Mouse (Mus musculus) granulocyte monocyte progenitor cell, adult 5-6 weeks (primary cell): ENCODE measurements around the gene Slitrk3. TPM values are rescaled to one million over a fixed set of nuclear protein-coding genes. Genes with fewer than 3 reads are reported as not detected.
"Not testable (repeated sequence)": the region's sequence is repeated elsewhere in the genome, so short reads cannot be mapped to it uniquely, and the experiment has no call there.

Experiments
- ATAC-seq: replicated peaks from 2 replicates; pipeline ENCODE4 v1.8.0; 2016; ENCODE audit warnings: mild to moderate bottlenecking, moderate TSS enrichment, inconsistent platforms; ENCODE audit not compliant: poor library complexity, severe bottlenecking
- total RNA-seq, 2 experiments: library from RNA; stranded (forward) in 1 of 2; stranded (reverse) in 1 of 2; fragments of 200-712, 200-1000 nt in 1 of 2; fragments of >200 nt in 1 of 2; fragmentation: Nextera tagmentation in 1 of 2; gene quantifications; 2 replicates each; pipeline ENCODE4 v1.2.3; 2014 to 2017

Gene Slitrk3
- total RNA-seq (2014; fragmentation: Nextera tagmentation): not detected in 2 replicates
- total RNA-seq (2017): not detected in 2 replicates

GRCm38 (mm10) chr3:73057197-73057811 is at the start of gene Slitrk3:
Gene Slitrk3 (minus strand): TSS chr3:73057803.
- no peak for ATAC-seq

DNA sequence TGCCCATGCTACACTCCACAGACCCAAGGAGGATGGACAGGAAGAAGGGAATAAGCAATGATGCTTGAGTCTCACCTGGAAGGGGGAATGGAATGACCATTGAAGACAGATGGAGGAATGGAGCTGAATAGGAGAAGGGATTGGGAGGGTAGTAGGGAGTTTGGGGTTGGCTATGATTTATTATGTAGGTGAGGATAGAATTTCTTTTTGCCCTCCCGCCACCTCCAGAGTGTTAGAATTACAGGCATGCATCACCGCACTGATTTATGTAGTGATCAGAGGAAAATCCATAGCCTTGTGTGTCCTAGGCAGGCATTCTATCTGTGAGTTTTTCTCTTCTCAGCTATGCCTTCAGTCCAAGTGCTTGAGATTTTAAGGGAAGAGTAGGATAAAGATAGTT is 36.8 kb upstream of the Slitrk3 start:
- not testable (repeated sequence) for ATAC-seq

- no peak for ATAC-seq
Measured at GRCm38 (mm10) chr3:73084620-73085019, 27.0 kb upstream of the Slitrk3 start.

DNA sequence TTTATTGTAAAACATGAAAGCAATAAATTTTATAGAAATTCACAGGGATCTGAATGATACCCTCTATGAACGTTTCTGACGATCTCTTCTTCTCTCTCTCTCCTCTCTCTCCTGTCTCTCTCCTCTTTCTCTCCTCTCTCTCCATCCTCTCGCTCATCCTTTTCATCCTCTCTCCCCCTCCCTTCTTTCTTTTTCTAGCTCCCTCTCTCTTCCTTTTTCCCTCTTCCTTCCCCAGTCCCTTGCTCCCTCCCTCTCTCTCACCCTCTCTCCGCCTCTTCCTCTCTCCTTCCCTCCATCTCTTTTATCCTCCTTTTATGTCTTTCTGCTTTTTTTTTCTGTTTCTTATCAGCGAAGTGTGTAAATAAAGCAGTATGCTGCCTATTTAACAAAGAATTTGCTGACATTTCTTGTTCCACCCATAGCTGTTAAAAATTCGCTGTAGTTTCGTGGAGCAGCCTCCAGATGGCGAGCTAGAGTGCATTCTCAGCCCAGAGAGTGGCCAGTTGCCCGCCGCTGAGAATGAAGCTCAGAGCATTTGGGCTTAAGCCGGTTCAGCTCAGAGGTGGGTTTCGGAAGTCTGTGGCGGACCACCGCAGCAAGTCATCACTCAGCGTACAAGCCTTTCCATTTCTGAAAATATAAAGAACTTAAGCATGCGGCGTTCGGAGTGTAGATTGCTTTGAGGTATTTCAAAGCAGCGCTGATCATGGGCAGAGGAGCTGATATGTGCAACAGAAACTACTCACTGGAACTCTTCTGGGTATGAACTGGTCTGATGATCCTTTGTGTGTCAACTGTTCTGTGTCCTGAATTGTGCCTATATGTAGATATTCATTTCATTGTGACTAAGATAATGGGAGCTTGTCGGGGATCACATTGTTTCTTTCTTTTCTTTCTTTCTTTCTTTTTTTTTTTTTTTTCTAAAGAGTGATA is 8.5 kb upstream of the Slitrk3 start:
- ATAC-seq: peak; percentile 83

- no peak for ATAC-seq
Measured at GRCm38 (mm10) chr3:73058190-73058589, 587 bp upstream of the Slitrk3 start.

DNA sequence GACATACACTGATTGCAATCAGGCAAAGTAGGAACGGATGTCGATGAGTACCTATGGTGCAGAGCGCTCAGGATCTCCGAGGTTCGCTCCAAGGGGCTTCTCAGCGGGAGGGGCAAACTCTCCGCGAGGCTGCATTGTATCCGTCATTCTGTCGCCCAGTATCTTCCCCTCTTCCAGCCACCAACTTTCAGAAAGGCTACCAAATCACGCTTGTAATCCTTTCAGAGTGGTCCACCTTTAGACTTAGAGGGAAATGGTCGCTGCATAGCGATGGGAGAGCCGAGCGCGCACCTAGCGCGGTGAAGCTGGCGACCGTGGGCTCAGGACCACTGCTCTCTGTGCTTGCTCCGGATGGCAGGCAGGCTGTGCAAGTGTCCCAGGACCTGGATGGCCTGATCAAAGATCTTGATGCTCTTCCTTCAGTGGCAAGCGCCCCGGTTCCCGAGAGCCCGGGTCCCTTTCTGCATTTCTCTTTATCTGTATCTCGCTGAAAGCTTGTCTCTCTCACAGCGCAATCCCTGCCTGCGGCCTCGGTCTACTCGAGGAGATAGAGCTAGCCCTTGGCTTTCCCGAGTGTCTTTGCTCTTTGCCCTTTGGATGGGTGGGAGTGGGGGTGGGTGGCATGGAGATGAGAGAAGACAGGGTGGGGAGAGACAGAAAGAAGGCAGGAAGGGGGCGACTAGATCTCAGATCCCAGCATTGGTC is 959 bp downstream of the Slitrk3 start:
- no peak for ATAC-seq

GRCm38 (mm10) chr3:73056044-73056438 is 1.6 kb downstream of the Slitrk3 start:
- ATAC-seq: no peak

GRCm38 (mm10) chr3:73055399-73056043 is 2.1 kb downstream of the Slitrk3 start:
- no peak for ATAC-seq

DNA sequence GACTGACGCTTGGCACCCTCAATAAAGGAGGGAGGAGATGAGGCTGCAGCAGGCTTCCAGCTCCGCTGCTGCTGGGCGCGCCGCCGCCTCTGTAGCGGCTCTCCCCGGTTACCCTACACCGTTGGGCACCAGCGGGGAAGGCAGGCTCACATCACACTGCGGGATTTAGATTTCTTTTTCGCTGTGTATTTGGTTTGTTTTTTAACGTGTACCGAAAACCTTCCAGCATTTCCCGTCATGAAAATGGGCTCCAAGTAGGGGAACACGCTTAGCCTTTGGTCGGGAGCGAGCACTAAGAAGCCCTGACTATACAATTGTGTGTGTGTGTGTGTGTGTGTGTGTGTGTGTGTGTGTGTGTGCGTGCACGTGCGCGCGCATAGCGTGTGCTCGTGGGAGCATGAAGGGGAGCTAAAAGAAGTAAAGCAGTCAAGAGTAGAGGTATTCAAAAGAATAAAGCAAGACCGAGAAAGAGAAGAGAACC is 4.1 kb downstream of the Slitrk3 start:
- no peak for ATAC-seq

DNA sequence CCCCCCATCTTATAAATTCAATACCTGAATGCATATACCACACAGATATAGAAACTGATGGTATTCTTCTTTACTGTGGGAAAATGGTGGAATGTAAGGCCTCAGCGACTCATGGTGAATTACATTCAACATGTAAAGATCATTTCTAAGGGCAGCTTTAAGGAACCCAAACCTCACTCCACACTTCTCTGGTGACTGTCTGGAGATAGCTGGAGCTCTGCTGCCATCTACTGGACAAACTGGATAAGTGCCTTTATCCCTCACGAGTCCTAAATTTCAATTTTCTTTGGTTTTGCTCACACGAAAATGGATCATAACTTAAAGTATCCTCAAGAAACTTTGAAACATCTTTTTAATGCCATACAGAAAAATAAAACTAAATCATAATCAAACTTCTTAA is 11.4 kb downstream of the Slitrk3 start:
- peak; percentile 78 for ATAC-seq

- ATAC-seq: no peak
Measured at GRCm38 (mm10) chr3:73042256-73042655, 15.3 kb downstream of the Slitrk3 start.

DNA sequence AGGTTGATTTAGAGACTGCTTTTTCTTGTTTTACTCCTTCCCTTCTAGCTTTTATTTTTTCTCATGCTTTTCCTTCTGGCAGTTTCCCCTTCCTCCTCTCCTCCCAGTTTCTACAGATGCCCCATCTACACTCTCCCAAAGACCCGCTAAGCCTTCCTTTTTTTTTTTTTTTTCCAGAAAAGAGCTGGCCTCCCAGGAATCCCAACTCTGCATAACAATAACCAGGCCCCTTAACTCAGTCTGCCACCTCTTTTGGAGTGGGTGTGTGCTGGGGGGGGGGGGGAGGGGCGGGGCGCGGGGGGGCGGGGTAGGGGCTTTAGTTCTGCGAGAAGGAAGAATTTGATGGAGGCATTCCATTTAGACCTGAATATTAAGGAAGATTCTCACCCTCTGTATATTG is 51.6 kb downstream of the Slitrk3 start:
- no peak for ATAC-seq

GRCm38 (mm10) chr3:73002933-73003696 is 54.5 kb downstream of the Slitrk3 start:
- ATAC-seq: no peak

DNA sequence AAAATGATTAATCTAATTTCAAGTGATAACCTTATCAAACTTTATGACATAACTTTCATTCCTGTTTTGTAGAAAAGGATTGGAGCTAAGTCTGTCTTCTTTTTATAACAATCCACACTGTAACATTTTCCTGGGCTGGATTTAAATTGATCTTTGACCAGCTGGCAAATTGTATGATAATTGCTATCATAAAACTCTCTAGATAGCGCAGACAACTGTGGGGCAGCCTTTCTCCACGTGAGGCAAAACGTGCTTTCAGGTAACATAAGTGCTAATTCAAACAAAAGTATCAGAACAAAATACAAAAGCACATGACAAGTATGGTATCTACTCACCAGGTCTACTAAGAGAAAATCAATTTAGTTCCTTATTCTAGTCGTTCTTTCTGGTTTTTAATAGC is 60.1 kb downstream of the Slitrk3 start:
- ATAC-seq: no peak

Other genes starting within 250 kb of the Slitrk3 start
- not detected in 2 replicates for gene Sis, start 89.9 kb downstream of the Slitrk3 start, total RNA-seq (2014; fragmentation: Nextera tagmentation)
- gene Sis, start 89.9 kb downstream of the Slitrk3 start, total RNA-seq (2017): not detected in 2 replicates